Mouse (Mus musculus) heart, embryonic 16.5 days (tissue): ENCODE results near the gene Wdr5. TPM values are rescaled to one million over a fixed set of nuclear protein-coding genes. Genes with fewer than 3 reads are reported as not detected.

Experiments used
- ATAC-seq: fragments of 200-750 bp; cut with Nextera tagmentation; replicated peaks from 2 replicates; pipeline ENCODE4 v1.8.0; 2017; ENCODE audit warnings: moderate number of reproducible peaks; ENCODE audit not compliant: insufficient read depth, low FRiP score; ENCODE audit errors: extremely low read depth
- H3K27ac ChIP-seq: fragments of 300-500 bp; sonication (generic); 2 replicates; pipeline ENCODE4 v1.5.1; 2014; ENCODE audit warnings: mild to moderate bottlenecking, low read length, control low read depth, moderate library complexity
- H3K27me3 ChIP-seq: fragments of 300-500 bp; sonication (generic); 2 replicates; pipeline ENCODE4 v1.6.1; 2014; ENCODE audit warnings: low read length, mixed read lengths; ENCODE audit not compliant: control insufficient read depth, insufficient read depth
- H3K36me3 ChIP-seq: fragments of 300-500 bp; sonication (generic); 2 replicates; pipeline ENCODE4 v1.6.1; 2014; ENCODE audit not compliant: control insufficient read depth, insufficient read depth
- H3K4me1 ChIP-seq: fragments of 300-500 bp; sonication (generic); 2 replicates; pipeline ENCODE4 v1.6.1; 2014; ENCODE audit warnings: low read length, mixed read lengths; ENCODE audit not compliant: control insufficient read depth, insufficient read depth
- H3K4me2 ChIP-seq: fragments of 300-500 bp; sonication (generic); 2 replicates; pipeline ENCODE4 v1.6.1; 2014; ENCODE audit warnings: low read depth, mild to moderate bottlenecking, control low read depth, low read length
- H3K4me3 ChIP-seq: fragments of 300-500 bp; sonication (generic); 2 replicates; pipeline ENCODE4 v1.5.1; 2014; ENCODE audit warnings: mild to moderate bottlenecking, control low read depth, low read length
- H3K9ac ChIP-seq: fragments of 300-500 bp; sonication (generic); 2 replicates; pipeline ENCODE4 v1.6.1; 2014; ENCODE audit warnings: low read length, control low read depth
- H3K9me3 ChIP-seq: fragments of 300-500 bp; sonication (generic); replicated peaks from 2 replicates; pipeline ENCODE4 v1.6.1; 2016; ENCODE audit warnings: low read length; ENCODE audit not compliant: control insufficient read depth
- WGBS: fragments of 180-500 bp; shearing (Covaris S2); extraction: QIAGEN DNeasy Blood & Tissue Kit; methylation state at CpG from one replicate; pipeline ENCODE4 v1.1.7; 2014; 5-methylcytosine and 5-hydroxymethylcytosine counted together
- polyA plus RNA-seq: library from polyadenylated mRNA; unstranded; fragments of >200 nt; fragmentation: Nextera tagmentation; extraction: Ambion mirVana; gene quantifications from 2 replicates; pipeline ENCODE4 v1.2.1, GENCODE M21; 2015

Gene Wdr5
- polyA plus RNA-seq, 1 experiment from 2014 or later = 32.2 TPM

DNA sequence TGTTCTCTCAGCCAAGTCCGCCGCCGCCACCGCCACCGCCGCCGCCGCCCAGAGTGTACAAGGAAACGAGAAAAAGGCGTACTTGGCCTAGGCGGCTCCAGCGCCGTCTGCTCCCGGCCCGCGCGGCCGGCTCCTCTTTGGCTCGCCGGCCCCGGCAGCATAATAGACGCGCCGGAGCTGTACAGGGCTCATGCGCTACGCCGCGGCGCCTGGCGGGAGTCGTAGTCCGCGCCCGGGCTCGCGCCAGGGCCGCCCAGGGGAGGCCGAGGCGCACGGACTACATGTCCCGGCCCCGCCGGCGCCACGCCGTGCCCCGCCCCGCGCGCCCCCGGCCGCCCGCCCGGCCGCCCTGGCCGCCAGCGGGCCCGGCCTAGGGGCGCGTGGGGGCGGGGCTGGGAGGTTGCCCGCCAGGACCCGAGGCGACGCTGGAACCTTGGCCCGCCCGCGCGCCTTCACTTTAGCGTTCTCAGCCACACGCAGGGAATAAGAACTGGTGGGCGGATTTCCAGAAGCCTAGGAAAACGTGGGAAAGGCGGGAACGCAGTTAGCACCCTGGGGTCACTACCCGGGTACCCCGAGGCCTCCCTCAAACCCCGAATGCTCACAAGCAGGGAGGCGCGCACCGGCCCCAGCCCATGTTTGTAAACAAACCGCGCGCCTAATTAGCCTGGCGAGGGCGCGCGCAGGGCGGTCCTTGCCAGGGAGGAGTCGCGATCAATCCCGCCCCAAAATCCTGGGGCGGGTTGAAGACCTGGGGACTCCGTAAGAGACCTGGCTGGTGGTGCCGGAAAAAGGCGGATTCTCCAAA is 39.3 kb upstream of the Wdr5 start:
- no peaks in the 10 kb centered on the region for H3K27me3 ChIP-seq
- H3K4me2 ChIP-seq = peak overlapping the region; percentile 87
- H3K4me3 ChIP-seq = peak overlapping the region; percentile 96
- under 1% methylated on average over 79 of the region's 96 CpGs for WGBS
- no peaks in the 10 kb centered on the region for H3K9me3 ChIP-seq
- no peaks in the 10 kb centered on the region for H3K36me3 ChIP-seq
- peak; percentile 96 for ATAC-seq
- H3K27ac ChIP-seq = peak overlapping the region; percentile 97
- peak overlapping the region; percentile 97 for H3K9ac ChIP-seq
- peaks cover 40% of the 10 kb centered on the region for H3K4me1 ChIP-seq

DNA sequence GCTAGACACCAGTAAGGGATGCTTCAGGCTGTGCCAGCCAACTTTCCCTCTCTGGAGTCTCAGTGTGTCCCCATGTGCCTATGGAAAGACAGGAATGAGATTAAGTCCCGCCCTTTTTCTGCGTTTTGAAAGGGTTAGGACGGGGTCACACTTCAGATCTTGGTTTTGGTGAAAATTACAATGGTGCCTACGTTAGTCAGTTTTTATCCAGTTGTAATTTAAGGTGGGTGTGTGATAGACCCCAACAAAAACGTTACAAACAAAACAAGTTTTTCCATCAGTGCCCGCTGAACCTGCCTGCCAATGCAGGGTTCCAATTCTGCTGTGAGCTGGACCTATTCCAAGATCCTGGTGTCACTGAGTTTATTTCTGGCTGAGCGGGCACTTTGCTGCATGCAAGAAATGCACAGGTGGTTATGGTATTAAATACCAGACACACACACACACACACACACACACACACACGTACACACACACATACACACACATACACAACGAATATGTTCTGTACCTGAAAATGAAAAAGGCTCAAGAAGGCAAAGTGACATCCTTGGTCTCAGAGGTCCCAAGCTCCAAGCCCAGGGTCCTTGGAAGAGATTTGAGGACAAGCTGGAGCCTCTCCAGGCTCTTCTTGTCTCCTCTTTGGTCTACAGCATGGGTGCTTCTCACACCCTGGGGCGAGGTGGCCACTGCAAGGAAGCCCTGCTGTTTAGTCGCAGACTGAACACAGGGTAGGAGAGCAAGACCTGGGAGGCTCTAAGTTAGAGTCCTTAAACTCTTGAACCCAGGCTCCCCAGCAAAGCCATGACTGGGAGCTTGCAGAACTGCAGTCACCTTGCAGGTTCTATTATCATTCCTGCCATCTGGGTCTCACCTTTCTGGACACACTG is 38.4 kb upstream of the Wdr5 start:
- peak overlapping the region; percentile 80 for H3K9ac ChIP-seq
- no peaks in the 10 kb centered on the region for H3K9me3 ChIP-seq
- H3K4me2 ChIP-seq = peak overlapping the region; percentile 87
- no peaks in the 10 kb centered on the region for H3K27me3 ChIP-seq
- no peak for ATAC-seq
- H3K4me3 ChIP-seq = peak overlapping the region; percentile 96
- H3K27ac ChIP-seq = peak overlapping the region; percentile 97
- H3K4me1 ChIP-seq = peaks cover 35% of the 10 kb centered on the region
- 24% methylated on average over 11 of the region's 11 CpGs for WGBS
- H3K36me3 ChIP-seq = no peaks in the 10 kb centered on the region

DNA sequence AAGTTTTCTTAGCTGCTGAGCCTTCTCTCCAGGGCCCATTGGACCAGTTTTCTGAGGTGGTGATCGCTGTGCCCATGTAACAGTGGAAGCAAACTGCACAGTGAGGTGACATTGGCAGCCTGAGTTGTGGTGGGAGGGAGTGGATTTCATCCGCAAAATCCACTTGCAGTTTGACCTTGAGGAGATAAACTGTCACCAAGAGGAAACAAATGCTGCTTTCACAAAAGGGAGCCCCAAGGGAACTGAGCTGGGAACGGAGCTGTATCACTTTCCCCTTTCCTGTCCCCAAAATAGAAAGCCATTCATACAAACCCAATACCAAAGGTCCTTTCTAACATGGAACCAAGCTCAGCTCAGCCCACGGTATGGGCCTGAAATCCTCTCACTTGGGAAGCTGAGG is 35.1 kb upstream of the Wdr5 start:
- no peak overlapping the region for H3K4me3 ChIP-seq
- H3K27me3 ChIP-seq = no peaks in the 10 kb centered on the region
- peaks cover 10% of the 10 kb centered on the region for H3K4me1 ChIP-seq
- H3K27ac ChIP-seq = no peak overlapping the region
- no peaks in the 10 kb centered on the region for H3K36me3 ChIP-seq
- H3K9ac ChIP-seq = no peak overlapping the region
- H3K9me3 ChIP-seq = no peaks in the 10 kb centered on the region
- no peak for ATAC-seq
- WGBS = 44% methylated on average over 4 of the region's 4 CpGs
- no peak overlapping the region for H3K4me2 ChIP-seq

DNA sequence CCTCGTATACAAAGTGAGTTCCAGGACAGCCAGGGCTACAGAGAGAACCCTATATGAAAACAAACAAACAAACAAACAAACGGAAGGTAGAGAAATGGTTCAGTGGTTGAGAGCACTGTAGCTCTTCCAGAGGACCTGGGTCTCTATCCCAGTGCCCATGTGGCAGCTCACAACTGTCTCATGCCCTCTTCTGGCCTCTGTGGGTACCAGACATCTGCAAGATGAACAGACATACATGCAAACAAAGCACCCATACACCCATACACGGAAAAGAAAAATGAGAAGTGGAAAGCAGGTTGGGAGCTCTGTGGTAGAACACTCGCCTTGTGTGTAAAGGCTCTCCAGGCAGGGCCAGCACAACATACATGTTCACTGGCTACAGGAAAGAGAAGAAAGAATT is 34.6 kb upstream of the Wdr5 start:
- Histone ChIP-seq H3K27me3 (no peaks in the 10 kb centered on the region), H3K27ac (no peak overlapping the region), H3K4me3 (no peak overlapping the region), H3K9ac (no peak overlapping the region), H3K9me3 (no peaks in the 10 kb centered on the region), H3K4me1 (peaks cover 10% of the 10 kb centered on the region), H3K4me2 (no peak overlapping the region), H3K36me3 (no peaks in the 10 kb centered on the region)
- no peak for ATAC-seq
- WGBS = 77% methylated on average over 4 of the region's 4 CpGs

DNA sequence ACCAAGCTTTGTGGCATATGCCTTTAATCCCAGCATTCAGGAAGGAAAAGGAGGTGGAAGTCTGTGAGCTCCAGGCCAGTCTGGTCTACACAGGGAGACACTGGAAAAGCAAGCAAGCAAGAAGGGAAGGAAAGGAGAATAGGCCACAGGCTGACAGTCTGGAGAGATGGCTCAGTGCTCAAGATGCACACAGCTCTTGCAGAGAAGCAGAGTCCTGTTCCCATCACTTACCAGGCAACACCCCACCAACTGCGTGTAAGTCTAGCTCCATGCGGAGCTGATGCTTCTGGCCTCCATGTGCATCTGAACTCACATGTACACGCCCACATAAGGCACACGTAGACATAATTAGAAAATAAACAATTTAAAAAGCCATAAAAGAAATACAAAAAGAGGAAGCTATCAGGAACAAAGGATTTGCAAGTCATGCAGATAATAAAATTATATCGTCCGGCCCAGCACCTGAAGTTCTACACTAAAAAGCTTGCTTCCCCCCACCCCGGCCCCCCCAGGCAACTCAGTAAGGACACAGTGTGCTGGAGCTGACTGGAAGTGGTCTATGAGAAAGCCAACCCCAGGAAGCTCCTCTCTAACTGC is 32.6 kb upstream of the Wdr5 start:
- Histone ChIP-seq H3K4me2 (no peak overlapping the region), H3K9me3 (no peaks in the 10 kb centered on the region), H3K4me3 (no peak overlapping the region), H3K27me3 (no peaks in the 10 kb centered on the region), H3K27ac (no peak overlapping the region), H3K4me1 (no peaks in the 10 kb centered on the region), H3K9ac (no peak overlapping the region), H3K36me3 (no peaks in the 10 kb centered on the region)
- WGBS = 76% methylated on average over 7 of the region's 7 CpGs
- ATAC-seq = no peak

DNA sequence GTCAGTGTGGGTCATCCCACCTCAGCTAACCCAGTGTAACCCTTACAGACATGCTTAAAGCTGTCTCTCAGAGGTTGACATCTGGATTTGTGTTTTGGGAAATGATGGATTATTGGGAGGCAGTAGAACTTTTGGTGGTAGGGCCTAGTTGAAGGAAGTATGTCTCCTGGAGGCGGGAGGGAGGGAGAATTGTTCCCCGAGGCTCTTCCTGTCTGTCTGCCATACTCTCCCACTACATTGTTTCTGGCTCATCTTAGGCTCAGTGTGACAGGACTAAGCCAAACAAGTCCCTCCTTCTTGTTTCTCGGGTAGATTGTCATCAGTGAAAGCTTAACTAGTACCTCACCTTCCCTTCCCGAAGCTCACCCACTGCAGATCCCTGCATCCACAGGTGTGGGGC is 28.2 kb upstream of the Wdr5 start:
- ATAC-seq = no peak
- no peaks in the 10 kb centered on the region for H3K27me3 ChIP-seq
- WGBS = 65% methylated on average over 4 of the region's 4 CpGs
- no peaks in the 10 kb centered on the region for H3K36me3 ChIP-seq
- no peak overlapping the region for H3K4me3 ChIP-seq
- no peak overlapping the region for H3K9ac ChIP-seq
- no peaks in the 10 kb centered on the region for H3K4me1 ChIP-seq
- no peaks in the 10 kb centered on the region for H3K9me3 ChIP-seq
- H3K27ac ChIP-seq = no peak overlapping the region
- H3K4me2 ChIP-seq = no peak overlapping the region

DNA sequence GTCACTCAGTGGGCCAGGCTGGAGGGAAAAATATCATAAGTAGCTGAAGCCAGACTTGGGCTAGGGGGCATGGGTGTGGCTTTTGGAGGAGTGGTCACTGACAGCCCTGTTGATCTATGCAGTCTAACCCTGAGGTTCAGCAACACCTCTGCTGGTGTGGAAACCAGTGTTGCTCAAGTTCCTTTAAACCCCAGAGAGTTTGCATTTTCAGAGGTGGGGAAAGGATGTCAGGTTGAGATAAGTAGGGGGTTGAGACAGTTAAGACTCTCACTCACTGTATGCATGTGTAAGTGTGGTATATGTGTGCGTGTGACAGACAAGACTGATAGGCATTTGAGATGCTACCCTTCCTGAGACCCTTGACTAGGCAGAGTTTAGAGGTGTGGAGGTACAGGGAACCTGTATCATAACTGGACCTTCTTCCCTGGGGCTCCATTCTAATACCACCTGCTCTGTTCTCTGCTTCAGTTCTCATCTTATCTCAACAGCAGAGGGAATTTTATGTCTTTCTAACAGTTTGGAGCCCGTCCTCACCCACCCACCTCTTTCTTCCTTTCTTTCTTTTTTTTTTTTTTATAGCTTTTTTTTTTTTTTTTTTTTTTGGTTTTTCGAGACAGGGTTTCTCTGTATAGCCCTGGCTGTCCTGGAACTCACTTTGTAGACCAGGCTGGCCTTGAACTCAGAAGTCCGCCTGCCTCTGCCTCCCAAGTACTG is 27.5 kb upstream of the Wdr5 start:
- Histone ChIP-seq H3K4me3 (no peak overlapping the region), H3K4me2 (no peak overlapping the region), H3K9ac (no peak overlapping the region), H3K27ac (no peak overlapping the region), H3K36me3 (no peaks in the 10 kb centered on the region), H3K4me1 (no peaks in the 10 kb centered on the region), H3K27me3 (no peaks in the 10 kb centered on the region), H3K9me3 (no peaks in the 10 kb centered on the region)
- no peak for ATAC-seq
- WGBS = 77% methylated on average over 3 of the region's 4 CpGs

DNA sequence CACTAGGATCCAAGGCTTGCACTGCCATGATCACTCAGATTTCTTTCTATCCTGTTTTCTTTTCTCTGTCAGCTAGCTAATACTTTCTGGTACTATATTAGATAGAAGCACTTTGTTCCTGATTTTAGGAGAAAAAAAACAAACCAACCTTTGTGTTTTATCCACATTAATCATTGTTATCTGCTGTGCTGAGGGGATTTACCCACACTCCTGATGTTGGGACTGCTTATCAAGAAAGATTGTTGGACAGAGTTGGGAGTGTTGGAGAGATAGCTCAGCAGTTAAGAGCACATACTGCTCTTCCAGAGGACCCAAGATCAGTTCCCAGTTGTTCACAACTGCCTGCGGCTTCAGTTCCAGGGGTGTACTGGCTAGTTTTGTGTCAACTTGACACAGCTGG is 26.6 kb upstream of the Wdr5 start:
- ATAC-seq = no peak
- H3K27ac ChIP-seq = no peak overlapping the region

More for the DNA sequence above, 26.6 kb upstream of the Wdr5 start:
- Histone ChIP-seq H3K36me3 (no peaks in the 10 kb centered on the region), H3K4me1 (no peaks in the 10 kb centered on the region), H3K4me2 (no peak overlapping the region), H3K4me3 (no peak overlapping the region), H3K27me3 (no peaks in the 10 kb centered on the region), H3K9me3 (no peaks in the 10 kb centered on the region), H3K9ac (no peak overlapping the region)
- 83% methylated on average over 1 of the region's 1 CpGs for WGBS
